Mouse (Mus musculus) lung, postnatal 0 days (tissue): ENCODE results near the gene Gm14862.

ENCODE experiments used
- CTCF ChIP-seq: IDR thresholded peaks from 2 replicates; pipeline ENCODE4 v1.5.1; 2016; ENCODE audit warnings: antibody characterized with exemption, mild to moderate bottlenecking
- EP300 ChIP-seq: IDR thresholded peaks from 2 replicates; pipeline ENCODE4 v1.6.1; 2016; ENCODE audit warnings: antibody characterized with exemption, mild to moderate bottlenecking, control low read depth

GRCm38 (mm10) chrX:9302791-9303190 is 46.1 kb upstream of the Gm14862 start:
- no peak for TF ChIP-seq EP300
- no peak for TF ChIP-seq CTCF
